Comparison of ENCODE assay signal across 16 mouse cellular contexts in genomic region chr6:22013394-22013793, GRCm38 (mm10).
"Had no signal": no experiment of that assay in that cellular context is flagged by ENCODE, and none has a peak within 500 bp of the region (broad histone marks: within the 10 kb centered on the region; RNA-seq: fewer than 3 reads in every experiment).

No protein-coding gene starts in this region.

- H3K27me3 ChIP-seq: lung, embryonic 15.5 days; megakaryocyte, embryonic 14.5 days; midbrain, embryonic 12.5 days; midbrain, embryonic 15.5 days; neural tube, embryonic 12.5 days; stomach, embryonic 15.5 days had no signal

- ATAC-seq: lung, postnatal 0 days; midbrain, embryonic 15.5 days had no signal

- H3K4me3 ChIP-seq: lung, embryonic 15.5 days; midbrain, embryonic 12.5 days; midbrain, embryonic 15.5 days; neural tube, embryonic 12.5 days; stomach, embryonic 15.5 days had no signal

- H3K27ac ChIP-seq: lung, embryonic 15.5 days; macrophage; midbrain, embryonic 12.5 days; midbrain, embryonic 15.5 days; neural tube, embryonic 12.5 days; stomach, embryonic 15.5 days; stomach, postnatal 0 days had no signal

- H3K36me3 ChIP-seq: lung, embryonic 15.5 days; midbrain, embryonic 12.5 days; midbrain, embryonic 15.5 days; neural tube, embryonic 12.5 days; stomach, embryonic 15.5 days had no signal

- H3K4me1 ChIP-seq: midbrain, embryonic 12.5 days; midbrain, embryonic 15.5 days; neural tube, embryonic 12.5 days; stomach, embryonic 15.5 days had no signal

- DNase-seq: lung, adult 2 months; lung, postnatal 14 days; lung, postnatal 36 days; right cerebral cortex, postnatal 14 days; thymus, adult 2 months; thymus, postnatal 25 days; thymus, postnatal 4 days had no signal

- H3K9me3 ChIP-seq: lung, embryonic 15.5 days; megakaryocyte, embryonic 14.5 days; midbrain, embryonic 12.5 days; midbrain, embryonic 15.5 days; neural tube, embryonic 12.5 days; stomach, embryonic 15.5 days had no signal

- H3K9ac ChIP-seq: lung, embryonic 15.5 days; midbrain, embryonic 12.5 days; midbrain, embryonic 15.5 days; neural tube, embryonic 12.5 days; stomach, embryonic 15.5 days had no signal

- H3K4me2 ChIP-seq: lung, embryonic 15.5 days; midbrain, embryonic 12.5 days; midbrain, embryonic 15.5 days; neural tube, embryonic 12.5 days; stomach, embryonic 15.5 days had no signal
